Mouse (Mus musculus): ENCODE measurements around the gene Kif11. TPM values are rescaled to one million over a fixed set of nuclear protein-coding genes. Genes with fewer than 3 reads are reported as not detected.
A peak's percentile ranks its signal among the peaks of the same experiment; 100 is the strongest.

Gene Kif11
- polyA plus RNA-seq, 1 experiment from 2014 or later, result 10.2 TPM

DNA sequence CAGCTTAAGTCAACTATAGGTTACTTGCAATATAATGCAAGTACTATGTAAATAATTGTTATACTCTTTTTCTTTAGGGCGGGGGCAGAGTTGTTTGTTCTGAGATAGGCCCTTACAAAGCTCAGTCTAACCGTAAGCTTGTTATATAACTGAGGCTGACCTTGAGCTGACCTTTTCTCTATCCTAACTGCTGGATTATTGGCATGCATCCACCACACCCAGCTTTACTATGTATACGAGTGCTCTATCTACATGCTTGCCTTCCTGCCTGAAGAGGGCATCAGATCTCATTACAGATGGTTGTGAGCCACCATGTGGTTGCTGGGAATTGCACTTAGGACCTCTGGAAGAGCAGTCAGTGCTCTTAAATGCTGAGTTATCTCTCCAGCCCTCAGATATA lies 9.9 kb downstream of the Kif11 start:
- no peaks in the 10 kb centered on the region for H3K9me3 ChIP-seq
- no peaks in the 10 kb centered on the region for H3K4me1 ChIP-seq (replicated peaks)
- H3K4me3 ChIP-seq, result no peak overlapping the region
- ATAC-seq (ENCODE audit: low read depth), result no peak
- WGBS, result 81% methylated on average over 3 of the region's 3 CpGs
- no peak overlapping the region for H3K9ac ChIP-seq
- no peak overlapping the region for H3K27ac ChIP-seq (replicated peaks)
- H3K27me3 ChIP-seq, result no peaks in the 10 kb centered on the region
- H3K36me3 ChIP-seq, result 0 out of 2 replicates have a peak, but pooled peaks cover 3% of the 10 kb centered on the region
- no peak overlapping the region for H3K4me2 ChIP-seq

- ATAC-seq (ENCODE audit: low read depth), result no peak
- no peak overlapping the region for H3K27ac ChIP-seq (replicated peaks)
- no peaks in the 10 kb centered on the region for H3K27me3 ChIP-seq
- no peak overlapping the region for H3K4me3 ChIP-seq
- H3K9ac ChIP-seq, result no peak overlapping the region
- WGBS, result 98% methylated on average over 3 of the region's 3 CpGs
- H3K4me2 ChIP-seq, result no peak overlapping the region
- peaks cover 24% of the 10 kb centered on the region for H3K36me3 ChIP-seq
- no peaks in the 10 kb centered on the region for H3K4me1 ChIP-seq (replicated peaks)
- H3K9me3 ChIP-seq, result no peaks in the 10 kb centered on the region
Observed at GRCm38 (mm10) chr19:37391869-37392268, 15.7 kb downstream of the Kif11 start.

- WGBS, result 93% methylated on average over 3 of the region's 3 CpGs
- Histone ChIP-seq H3K4me1 (replicated peaks) (no peaks in the 10 kb centered on the region), H3K27me3 (no peaks in the 10 kb centered on the region), H3K36me3 (peaks cover 20% of the 10 kb centered on the region), H3K9ac (no peak overlapping the region), H3K4me2 (no peak overlapping the region), H3K4me3 (no peak overlapping the region), H3K27ac (replicated peaks) (no peak overlapping the region), H3K9me3 (no peaks in the 10 kb centered on the region)
- no peak for ATAC-seq (ENCODE audit: low read depth)
Observed at GRCm38 (mm10) chr19:37396279-37396678, 20.1 kb downstream of the Kif11 start.

DNA sequence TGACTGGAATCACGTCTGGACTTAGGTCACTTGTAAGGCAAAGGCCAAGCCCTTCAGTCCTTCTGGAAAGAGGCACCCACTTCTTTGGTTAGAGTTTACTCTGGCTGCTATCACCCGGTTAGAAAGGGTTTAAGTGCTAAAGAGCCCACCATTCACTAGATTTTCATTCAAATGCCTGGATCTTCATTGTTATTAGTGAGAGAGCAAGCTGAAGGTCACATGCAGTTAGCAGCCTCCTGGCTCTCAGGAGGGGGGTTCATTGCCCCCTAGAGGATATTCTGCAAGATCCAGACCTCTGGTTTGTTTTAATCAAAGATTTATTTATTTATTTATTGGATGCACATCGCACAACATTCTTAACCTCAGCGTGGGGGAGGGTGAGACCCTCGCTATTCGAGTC lies 24.7 kb downstream of the Kif11 start:
- no peak overlapping the region for H3K9ac ChIP-seq
- no peak overlapping the region for H3K4me3 ChIP-seq
- H3K27ac ChIP-seq (replicated peaks), result no peak overlapping the region
- H3K27me3 ChIP-seq, result no peaks in the 10 kb centered on the region
- H3K4me1 ChIP-seq (replicated peaks), result no peaks in the 10 kb centered on the region
- no peak for ATAC-seq (ENCODE audit: low read depth)
- WGBS, result 64% methylated on average over 6 of the region's 6 CpGs
- no peaks in the 10 kb centered on the region for H3K9me3 ChIP-seq
- no peak overlapping the region for H3K4me2 ChIP-seq
- 0 out of 2 replicates have a peak, but pooled peaks cover 9% of the 10 kb centered on the region for H3K36me3 ChIP-seq

DNA sequence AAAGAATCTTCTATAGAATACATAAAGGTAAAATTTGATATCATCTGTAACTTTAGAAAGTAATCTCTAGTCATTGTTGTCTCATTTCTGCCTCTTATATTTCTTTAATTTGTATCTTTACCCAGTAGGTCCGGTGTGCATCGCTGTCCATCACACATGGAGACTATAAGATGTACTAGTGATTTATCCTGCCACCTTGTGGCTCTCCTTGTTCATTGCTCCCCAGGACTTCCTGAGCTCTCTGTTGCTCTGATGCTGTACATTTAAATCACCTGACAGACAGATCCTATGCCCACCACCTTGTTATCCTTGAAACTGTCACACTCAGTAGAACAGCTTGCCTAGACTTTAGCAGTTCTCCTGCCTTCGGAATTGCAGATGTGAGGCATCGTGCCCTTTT lies 42.1 kb downstream of the Kif11 start:
- no peaks in the 10 kb centered on the region for H3K27me3 ChIP-seq
- H3K9ac ChIP-seq, result no peak overlapping the region
- H3K9me3 ChIP-seq, result no peaks in the 10 kb centered on the region
- no peak overlapping the region for H3K27ac ChIP-seq (replicated peaks)
- H3K4me1 ChIP-seq (replicated peaks), result no peaks in the 10 kb centered on the region
- 88% methylated on average over 4 of the region's 4 CpGs for WGBS
- H3K4me2 ChIP-seq, result no peak overlapping the region
- H3K36me3 ChIP-seq, result peaks cover 11% of the 10 kb centered on the region; the same call in 1 of the 2 replicates
- peak; percentile 43; the same call in 1 of the 2 replicates for ATAC-seq (ENCODE audit: low read depth)
- H3K4me3 ChIP-seq, result no peak overlapping the region

- Histone ChIP-seq H3K9me3 (no peaks in the 10 kb centered on the region), H3K27ac (replicated peaks) (no peak overlapping the region), H3K36me3 (peaks cover 9% of the 10 kb centered on the region; the same call in 1 of the 2 replicates), H3K4me3 (no peak overlapping the region), H3K4me2 (no peak overlapping the region), H3K4me1 (replicated peaks) (no peaks in the 10 kb centered on the region), H3K9ac (no peak overlapping the region), H3K27me3 (no peaks in the 10 kb centered on the region)
- no peak for ATAC-seq (ENCODE audit: low read depth)
- 63% methylated on average over 3 of the region's 3 CpGs for WGBS
Observed at GRCm38 (mm10) chr19:37419613-37420012, 43.4 kb downstream of the Kif11 start.

DNA sequence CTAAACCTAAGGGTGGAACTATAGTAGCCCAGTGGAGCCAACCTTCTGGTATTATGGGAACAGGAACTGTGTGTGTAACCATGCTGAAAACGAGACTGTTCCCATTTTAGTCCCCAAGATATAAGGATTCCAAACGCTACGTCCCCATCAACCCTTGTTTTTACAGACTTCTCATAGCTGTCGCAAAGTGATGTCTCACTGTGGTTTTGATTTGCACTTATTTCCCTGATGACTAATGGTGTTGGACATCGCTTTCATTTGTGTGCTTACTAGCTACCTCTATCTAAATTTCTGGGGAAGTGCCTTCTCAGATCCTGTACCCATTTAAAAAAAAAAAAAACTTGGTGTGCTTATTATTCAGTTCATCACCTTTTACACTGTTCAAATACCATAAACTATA lies 52.4 kb downstream of the Kif11 start:
- Histone ChIP-seq H3K4me3 (no peak overlapping the region), H3K27ac (replicated peaks) (no peak overlapping the region), H3K9ac (no peak overlapping the region), H3K4me2 (no peak overlapping the region), H3K4me1 (replicated peaks) (no peaks in the 10 kb centered on the region), H3K27me3 (peaks cover 44% of the 10 kb centered on the region), H3K36me3 (no peaks in the 10 kb centered on the region), H3K9me3 (no peaks in the 10 kb centered on the region)
- 81% methylated on average over 5 of the region's 5 CpGs for WGBS
- no peak for ATAC-seq (ENCODE audit: low read depth)

GRCm38 (mm10) chr19:37431139-37431756 lies 55.0 kb downstream of the Kif11 start:
- H3K9ac ChIP-seq, result no peak overlapping the region
- no peak for ATAC-seq (ENCODE audit: low read depth)
- peaks cover 15% of the 10 kb centered on the region for H3K4me1 ChIP-seq (replicated peaks)
- H3K4me3 ChIP-seq, result no peak overlapping the region
- H3K27ac ChIP-seq (replicated peaks), result no peak overlapping the region
- H3K9me3 ChIP-seq, result no peaks in the 10 kb centered on the region
- H3K36me3 ChIP-seq, result no peaks in the 10 kb centered on the region
- 88% methylated on average over 11 of the region's 11 CpGs for WGBS
- H3K4me2 ChIP-seq, result no peak overlapping the region
- peaks cover 70% of the 10 kb centered on the region for H3K27me3 ChIP-seq

GRCm38 (mm10) chr19:37432868-37433570 lies 56.8 kb downstream of the Kif11 start:
- no peak overlapping the region for H3K9ac ChIP-seq
- no peak overlapping the region for H3K4me3 ChIP-seq
- H3K9me3 ChIP-seq, result no peaks in the 10 kb centered on the region
- peaks cover 15% of the 10 kb centered on the region for H3K4me1 ChIP-seq (replicated peaks)
- peaks cover 84% of the 10 kb centered on the region for H3K27me3 ChIP-seq
- H3K27ac ChIP-seq (replicated peaks), result no peak overlapping the region
- H3K36me3 ChIP-seq, result no peaks in the 10 kb centered on the region
- no peak for ATAC-seq (ENCODE audit: low read depth)
- H3K4me2 ChIP-seq, result no peak overlapping the region
- WGBS, result 19% methylated on average over 16 of the region's 16 CpGs

- peaks cover 92% of the 10 kb centered on the region for H3K27me3 ChIP-seq
- WGBS, result under 1% methylated on average over 14 of the region's 14 CpGs
- no peak for ATAC-seq (ENCODE audit: low read depth)
Observed at GRCm38 (mm10) chr19:37433895-37434262, 57.7 kb downstream of the Kif11 start.

DNA sequence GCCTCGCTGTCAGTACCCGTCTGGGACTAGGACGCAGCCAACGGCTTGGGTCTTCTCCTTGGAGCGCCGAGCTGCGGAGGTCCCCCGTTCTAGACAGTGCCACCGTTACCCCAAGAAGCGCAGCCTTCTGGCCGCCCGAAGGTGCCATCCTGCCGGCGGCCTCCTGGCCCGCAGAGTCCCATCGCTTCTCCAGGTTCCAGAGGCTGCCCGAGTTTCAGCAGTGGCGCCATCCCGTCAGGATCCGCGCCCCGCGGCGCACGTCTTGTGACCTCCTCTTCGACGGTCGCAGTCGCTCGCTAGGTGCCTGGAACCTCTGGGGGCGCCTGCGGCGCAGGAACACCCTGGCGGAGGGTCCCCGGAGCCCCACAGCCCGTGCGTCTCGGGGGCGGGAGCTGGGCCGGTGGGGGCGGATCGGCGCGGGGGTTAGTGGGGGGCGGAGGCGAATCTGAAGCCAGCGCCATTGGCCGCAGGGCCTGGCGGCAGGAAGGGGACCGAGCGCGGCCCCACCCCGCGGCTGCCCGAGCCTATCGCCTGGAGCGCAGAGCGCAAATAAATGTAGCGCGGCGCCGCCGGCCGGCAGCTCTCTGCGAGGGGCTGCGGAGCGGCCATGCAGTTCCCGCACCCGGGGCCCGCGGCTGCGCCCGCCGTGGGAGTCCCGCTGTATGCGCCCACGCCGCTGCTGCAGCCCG lies 58.2 kb downstream of the Kif11 start, which contains the start of gene Hhex:
Gene Hhex (plus strand): TSS at position 548 of the 689 bp plus-strand sequence.
- Histone ChIP-seq H3K36me3 (no peaks in the 10 kb centered on the region), H3K9me3 (no peaks in the 10 kb centered on the region), H3K4me1 (replicated peaks) (peaks cover 15% of the 10 kb centered on the region), H3K27ac (replicated peaks) (peak within 1 kb of the TSS; percentile 63), H3K4me3 (peak within 1 kb of the TSS; percentile 41), H3K27me3 (peaks cover 97% of the 10 kb centered on the region), H3K4me2 (peak within 1 kb of the TSS; percentile 58), H3K9ac (peak within 1 kb of the TSS; percentile 52)
- ATAC-seq (ENCODE audit: low read depth), result peak; percentile 66
- under 1% methylated on average over 60 of the region's 79 CpGs for WGBS

More at GRCm38 (mm10) chr19:37433895-37434262, 57.7 kb downstream of the Kif11 start:
- Histone ChIP-seq H3K27ac (replicated peaks) (no peak overlapping the region), H3K9ac (no peak overlapping the region), H3K4me2 (peak overlapping the region; percentile 58), H3K36me3 (no peaks in the 10 kb centered on the region), H3K4me1 (replicated peaks) (peaks cover 15% of the 10 kb centered on the region), H3K9me3 (no peaks in the 10 kb centered on the region), H3K4me3 (peak overlapping the region; percentile 41)
